Mouse (Mus musculus) subcutaneous adipose tissue, adult 2 months (tissue): Measurements from ENCODE around the gene C1qc. TPM values are rescaled to one million over a fixed set of nuclear protein-coding genes. Genes with fewer than 3 reads are reported as not detected.

Experiments used
- polyA plus RNA-seq: library from polyadenylated mRNA; depleted of rRNA; stranded (reverse); fragments of >200 nt; gene quantifications from 2 replicates; pipeline ENCODE4 v1.2.3, GENCODE M21; 2012; ENCODE audit warnings: low replicate concordance; rRNA removed

C1qc gene
- polyA plus RNA-seq, result 222 and 299 TPM in 2 replicates

DNA sequence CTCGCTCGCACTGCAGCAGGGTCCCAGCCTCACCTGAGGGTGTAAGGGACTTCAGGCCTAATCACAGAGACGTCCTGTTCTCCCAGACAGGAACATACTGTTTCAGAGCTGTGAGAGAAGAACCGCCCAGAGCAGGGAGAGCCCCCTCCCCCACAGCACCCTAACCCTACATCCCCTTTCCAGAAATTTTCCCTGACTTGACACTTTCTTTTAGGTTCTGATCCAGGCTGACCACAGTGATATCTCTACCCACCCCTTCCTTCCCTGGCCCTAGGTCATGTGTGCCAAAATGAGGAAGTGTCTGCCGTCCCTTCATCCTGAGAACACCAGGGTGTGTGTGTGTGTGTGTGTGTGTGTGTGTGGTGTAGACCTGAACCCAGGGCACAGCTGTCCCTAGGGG is at the start of gene C1qc:
Gene C1qc, minus strand, starts transcription at position 255 of the 400 bp plus-strand sequence.

DNA sequence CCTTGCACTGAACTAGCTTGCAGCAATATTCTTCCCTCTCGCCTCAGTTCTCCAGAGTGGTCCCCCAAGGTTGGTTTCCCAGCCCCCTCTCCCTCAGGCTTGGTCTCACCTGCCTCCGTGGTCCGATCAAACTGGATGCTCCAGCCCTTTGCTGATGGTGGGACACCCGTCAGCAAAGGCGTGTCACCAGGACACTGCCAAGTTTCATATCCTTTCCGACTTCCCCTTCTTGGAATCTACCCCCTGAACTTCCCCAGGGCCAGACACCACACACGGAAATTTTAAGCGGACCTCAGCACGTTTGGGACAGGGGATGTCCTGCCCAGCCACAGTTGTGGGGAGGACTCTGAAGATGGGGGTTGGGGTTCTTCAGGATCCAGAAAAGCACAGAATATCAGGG is 5.8 kb upstream of the C1qc start, which contains the start of gene C1qa:
Gene C1qa, minus strand, starts transcription at position 167 of the 400 bp plus-strand sequence.

DNA sequence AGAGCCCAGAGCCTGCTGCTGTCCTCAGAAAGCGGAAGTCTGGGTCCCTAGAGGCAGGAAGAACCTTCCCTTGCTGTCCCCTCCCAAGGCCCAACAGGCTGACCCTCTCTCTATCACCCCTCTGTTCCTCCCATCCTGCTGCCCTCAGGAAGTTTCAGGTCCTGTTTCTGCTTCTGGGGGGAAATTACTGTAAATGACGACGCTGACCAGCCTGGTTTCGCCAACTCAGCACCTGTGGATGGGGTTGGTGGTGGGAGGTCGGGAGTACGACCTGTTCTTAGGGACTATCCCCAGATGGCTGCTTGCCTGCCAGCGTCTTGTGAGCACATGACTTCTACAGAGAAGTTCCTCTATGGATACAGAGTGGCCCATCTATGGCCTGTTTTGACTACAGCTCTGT is 6.8 kb downstream of the C1qc start, which contains the start of gene C1qb:
Gene C1qb, minus strand, starts transcription at position 87 of the 400 bp plus-strand sequence.

Other genes with a start within 250 kb of the C1qc start
- 28.6 and 78.8 TPM in 2 replicates for gene Ephb2, start 57.1 kb downstream of the C1qc start, polyA plus RNA-seq
- 252 and 358 TPM in 2 replicates for gene C1qb, start 6.9 kb downstream of the C1qc start, polyA plus RNA-seq
- 161 and 229 TPM in 2 replicates for gene C1qa, start 5.7 kb upstream of the C1qc start, polyA plus RNA-seq
- gene Epha8, start 63.8 kb upstream of the C1qc start, polyA plus RNA-seq, result 2.8 TPM in 1 of 2 replicates, not detected in the other
- gene Zbtb40, start 155.7 kb upstream of the C1qc start, polyA plus RNA-seq, result 6.9 and 15.0 TPM in 2 replicates